Mouse (Mus musculus) liver, embryonic 14.5 days (tissue): ENCODE data around the gene Aspdh.

ENCODE experiments used
- CTCF ChIP-seq: IDR thresholded peaks from 2 replicates; pipeline ENCODE4 v1.5.1; 2016; ENCODE audit warnings: antibody characterized with exemption, low read depth, control low read depth
- EP300 ChIP-seq: IDR thresholded peaks from 2 replicates; pipeline ENCODE4 v1.6.1; 2016; ENCODE audit warnings: antibody characterized with exemption, low read depth

GRCm38 (mm10) chr7:44463056-44463425, 2.1 kb upstream of the Aspdh start:
- TF ChIP-seq CTCF (no peak), EP300 (no peak)
